Comparison of ENCODE assay signal across 17 mouse cellular contexts in genomic region chr4:102239102-102239501, GRCm38 (mm10).
A peak's percentile ranks its signal among the peaks of the same experiment; 100 is the strongest.
DNase-seq lines count a peak whose midpoint lies in the region; ATAC-seq and TF ChIP-seq lines count a peak whose summit lies in the region.
"Had no signal": no experiment of that assay in that cellular context is flagged by ENCODE, and none has a peak within 500 bp of the region (broad histone marks: within the 10 kb centered on the region; RNA-seq: fewer than 3 reads in every experiment).

No protein-coding gene starts in this region.

- intact Hi-C loops in left cerebral cortex, adult 2 months (cut with DNase I) = no loop called here

- no peak for DNase-seq in left cerebral cortex, adult 2 months (ENCODE audit: extremely low spot score in 1 of 2, low spot score in 2 of 2)
- DNase-seq in left cerebral cortex, adult 9 months (ENCODE audit: low spot score in 2 of 2) = no peak
- DNase-seq in brain, embryonic 14.5 days (ENCODE audit: low read depth) = peak; percentile 54
- DNase-seq in forebrain, postnatal 0 days = peak; percentile 23
- DNase-seq: adrenal gland, postnatal 25 days; gastrocnemius, postnatal 36 days; heart, adult 11 months; heart, postnatal 36 days had no signal

- no peaks in the 10 kb centered on the region for H3K27me3 ChIP-seq in forebrain, embryonic 15.5 days
- H3K27me3 ChIP-seq in forebrain, embryonic 12.5 days = no peaks in the 10 kb centered on the region
- H3K27me3 ChIP-seq in forebrain, postnatal 0 days (ENCODE audit: insufficient read depth, low read length) = no peaks in the 10 kb centered on the region
- H3K27me3 ChIP-seq: CH12.LX; embryonic facial prominence, embryonic 12.5 days; heart, embryonic 13.5 days; hindbrain, embryonic 12.5 days had no signal

- no peak overlapping the region for H3K9ac ChIP-seq in forebrain, embryonic 15.5 days (replicated peaks)
- no peak overlapping the region for H3K9ac ChIP-seq in forebrain, embryonic 12.5 days
- H3K9ac ChIP-seq in forebrain, postnatal 0 days = no peak overlapping the region
- H3K9ac ChIP-seq: embryonic facial prominence, embryonic 12.5 days; heart, embryonic 13.5 days; hindbrain, embryonic 12.5 days had no signal

- H3K27ac ChIP-seq in forebrain, embryonic 15.5 days (replicated peaks) = peak overlapping the region; percentile 70
- no peak overlapping the region for H3K27ac ChIP-seq in forebrain, embryonic 12.5 days
- H3K27ac ChIP-seq in left cerebral cortex, adult 2 months = peak overlapping the region; percentile 83
- peak overlapping the region; percentile 51 for H3K27ac ChIP-seq in forebrain, postnatal 0 days (ENCODE audit: low read depth, low read length)
- H3K27ac ChIP-seq: heart, embryonic 13.5 days; hindbrain, embryonic 12.5 days had no signal

- H3K9me3 ChIP-seq in forebrain, embryonic 15.5 days = no peaks in the 10 kb centered on the region
- no peaks in the 10 kb centered on the region for H3K9me3 ChIP-seq in forebrain, embryonic 12.5 days
- H3K9me3 ChIP-seq in forebrain, postnatal 0 days (ENCODE audit: low read length) = no peaks in the 10 kb centered on the region
- H3K9me3 ChIP-seq: embryonic facial prominence, embryonic 12.5 days; heart, embryonic 13.5 days; hindbrain, embryonic 12.5 days had no signal

- no peak overlapping the region for H3K4me3 ChIP-seq in forebrain, embryonic 15.5 days
- no peak overlapping the region for H3K4me3 ChIP-seq in forebrain, embryonic 12.5 days (replicated peaks)
- H3K4me3 ChIP-seq in left cerebral cortex, adult 2 months = no peak overlapping the region
- H3K4me3 ChIP-seq in forebrain, postnatal 0 days (ENCODE audit: low read depth, low read length) = no peak overlapping the region
- H3K4me3 ChIP-seq: embryonic facial prominence, embryonic 12.5 days; heart, embryonic 13.5 days; hindbrain, embryonic 12.5 days had no signal

- 16% methylated on average over 2 of the region's 2 CpGs for WGBS in forebrain, embryonic 15.5 days
- WGBS in forebrain, embryonic 12.5 days = 54% methylated on average over 2 of the region's 2 CpGs
- WGBS in forebrain, postnatal 0 days = 12% methylated on average over 2 of the region's 2 CpGs

- peaks cover 28% of the 10 kb centered on the region for H3K4me1 ChIP-seq in forebrain, embryonic 15.5 days
- H3K4me1 ChIP-seq in forebrain, embryonic 12.5 days = peaks cover 10% of the 10 kb centered on the region
- H3K4me1 ChIP-seq in forebrain, postnatal 0 days (ENCODE audit: insufficient read depth) = peaks cover 20% of the 10 kb centered on the region

- no peak for TF ChIP-seq POLR2A in brain, embryonic 14.5 days (IDR thresholded peaks at IDR 0.05; ENCODE audit: borderline replicate concordance, extremely low read depth, insufficient read depth, insufficient read length, poor library complexity, severe bottlenecking)

- no peaks in the 10 kb centered on the region for H3K36me3 ChIP-seq in forebrain, embryonic 15.5 days
- no peaks in the 10 kb centered on the region for H3K36me3 ChIP-seq in forebrain, embryonic 12.5 days (replicated peaks)
- H3K36me3 ChIP-seq in forebrain, postnatal 0 days (ENCODE audit: insufficient read depth) = no peaks in the 10 kb centered on the region
- H3K36me3 ChIP-seq: embryonic facial prominence, embryonic 12.5 days; heart, embryonic 13.5 days; hindbrain, embryonic 12.5 days had no signal

- ATAC-seq in forebrain, embryonic 15.5 days (replicated peaks) = no peak; the same call in 1 of the 2 replicates
- ATAC-seq in forebrain, embryonic 12.5 days (ENCODE audit: low FRiP score) = no peak
- ATAC-seq in forebrain, postnatal 0 days = peak; percentile 61
- ATAC-seq: activated CD4-positive, CD25-positive, alpha-beta regulatory T cell, adult 4 months; intestine, embryonic 16.5 days; Patski had no signal

- TF ChIP-seq CTCF in left cerebral cortex, adult 2 months (IDR thresholded peaks at IDR 0.05) = no peak
- TF ChIP-seq CTCF in brain, embryonic 14.5 days (IDR thresholded peaks at IDR 0.05; ENCODE audit: borderline replicate concordance, extremely low read depth, insufficient read depth, insufficient read length) = no peak
- TF ChIP-seq CTCF in forebrain, postnatal 0 days (IDR thresholded peaks at IDR 0.05; ENCODE audit: low read depth) = no peak

- no peak overlapping the region for H3K4me2 ChIP-seq in forebrain, embryonic 15.5 days (replicated peaks)
- no peak overlapping the region for H3K4me2 ChIP-seq in forebrain, embryonic 12.5 days
- H3K4me2 ChIP-seq in forebrain, postnatal 0 days (ENCODE audit: low read depth) = no peak overlapping the region
- H3K4me2 ChIP-seq: embryonic facial prominence, embryonic 12.5 days; heart, embryonic 13.5 days; hindbrain, embryonic 12.5 days had no signal

Comparison
In these comparisons a context has a peak if more than half of its experiments do, and no peak if none do; other contexts are left out.
1. DNase-seq: peak in brain, embryonic 14.5 days (single experiment) and forebrain, postnatal 0 days (single experiment); none in left cerebral cortex, adult 2 months (0 of 2) and left cerebral cortex, adult 9 months (0 of 2).